Mouse (Mus musculus): ENCODE results near the gene Uts2r. TPM values are rescaled to one million over a fixed set of nuclear protein-coding genes. Genes with fewer than 3 reads are reported as not detected.

Uts2r gene
- total RNA-seq, 2 experiments from 2014 or later = not detected

Other genes starting within 250 kb of the Uts2r start
- gene Ccdc57, start 227.4 kb upstream of the Uts2r start, total RNA-seq (2021) = 1 to 10 TPM; 8.1 to 8.4 TPM
- 1 to 10 TPM; 3.6 to 5.1 TPM for gene Slc16a3, start 211.8 kb upstream of the Uts2r start, total RNA-seq (2021)
- 100 to 1,000 TPM; 112 to 119 TPM for gene Csnk1d, start 168.9 kb upstream of the Uts2r start, total RNA-seq (2021)
- gene Cd7, start 120.9 kb upstream of the Uts2r start, total RNA-seq (2021) = not detected
- not detected for gene Sectm1b, start 96.7 kb upstream of the Uts2r start, total RNA-seq (2021)
- not detected for gene Sectm1a, start 79.1 kb upstream of the Uts2r start, total RNA-seq (2021)
- not detected for gene Tex19.2, start 41.6 kb upstream of the Uts2r start, total RNA-seq (2021)
- not detected for gene Tex19.1, start 14.1 kb upstream of the Uts2r start, total RNA-seq (2021)
- gene Hexdc, start 44.2 kb downstream of the Uts2r start, total RNA-seq (2021) = 10 to 100 TPM; 41.0 to 42.7 TPM
- gene Ogfod3, start 44.4 kb downstream of the Uts2r start, total RNA-seq (2021) = 1 to 10 TPM; 7.4 to 9.2 TPM
- gene Cybc1, start 69.1 kb downstream of the Uts2r start, total RNA-seq (2021) = 10 to 100 TPM; 22.8 to 24.7 TPM
- gene Narf, start 77.0 kb downstream of the Uts2r start, total RNA-seq (2021) = 10 to 100 TPM; 67.6 to 80.3 TPM
- 100 to 1,000 TPM; 118 to 121 TPM for gene Foxk2, start 99.7 kb downstream of the Uts2r start, total RNA-seq (2021)
- gene Wdr45b, start 194.2 kb downstream of the Uts2r start, total RNA-seq (2021) = 10 to 100 TPM; 54.0 to 60.0 TPM
- gene Rab40b, start 228.0 kb downstream of the Uts2r start, total RNA-seq (2021) = 10 to 100 TPM; 31.5 to 35.0 TPM